In the genomic region with DNA sequence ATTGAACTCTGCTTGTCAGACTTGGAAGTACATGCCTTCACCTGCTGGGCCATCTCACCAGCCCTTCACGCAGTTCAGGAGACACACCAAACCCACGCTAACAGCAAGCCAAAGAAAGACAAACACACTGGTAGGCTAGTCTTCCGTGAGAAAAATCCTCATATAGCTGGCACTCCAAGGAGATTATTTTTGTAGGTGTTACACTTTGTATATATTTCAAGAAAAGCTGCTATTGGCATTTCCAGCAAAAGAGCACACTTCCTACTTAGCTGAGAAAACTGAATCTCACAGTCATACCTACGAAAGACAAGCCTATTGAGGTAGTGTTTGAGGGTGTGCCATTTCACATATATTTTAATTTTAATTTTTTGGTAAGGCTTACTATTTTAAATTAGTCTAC, we compare ENCODE assay signal across 13 mouse cellular contexts.
"Had no signal": no experiment of that assay in that cellular context is flagged by ENCODE, and none has a peak within 500 bp of the region (broad histone marks: within the 10 kb centered on the region; RNA-seq: fewer than 3 reads in every experiment).

No protein-coding gene starts in this region.

- DNase-seq: lung, adult 18-20 months; lung, embryonic 14.5 days; lung, postnatal 10 days; lung, postnatal 4 days; midbrain, embryonic 14.5 days; retina, postnatal 1 day; right cerebral cortex, adult 18-20 months; right cerebral cortex, postnatal 25 days; right cerebral cortex, postnatal 4 days; spleen, adult 18-20 months; thymus, adult 2 months; thymus, postnatal 25 days; thymus, postnatal 4 days had no signal
